Mouse (Mus musculus): ENCODE data around the gene Tekt2. TPM values are rescaled to one million over a fixed set of nuclear protein-coding genes. Genes with fewer than 3 reads are reported as not detected.

Tekt2 gene
- polyA plus RNA-seq, 1 experiment from 2014 or later: 10.0 TPM

DNA sequence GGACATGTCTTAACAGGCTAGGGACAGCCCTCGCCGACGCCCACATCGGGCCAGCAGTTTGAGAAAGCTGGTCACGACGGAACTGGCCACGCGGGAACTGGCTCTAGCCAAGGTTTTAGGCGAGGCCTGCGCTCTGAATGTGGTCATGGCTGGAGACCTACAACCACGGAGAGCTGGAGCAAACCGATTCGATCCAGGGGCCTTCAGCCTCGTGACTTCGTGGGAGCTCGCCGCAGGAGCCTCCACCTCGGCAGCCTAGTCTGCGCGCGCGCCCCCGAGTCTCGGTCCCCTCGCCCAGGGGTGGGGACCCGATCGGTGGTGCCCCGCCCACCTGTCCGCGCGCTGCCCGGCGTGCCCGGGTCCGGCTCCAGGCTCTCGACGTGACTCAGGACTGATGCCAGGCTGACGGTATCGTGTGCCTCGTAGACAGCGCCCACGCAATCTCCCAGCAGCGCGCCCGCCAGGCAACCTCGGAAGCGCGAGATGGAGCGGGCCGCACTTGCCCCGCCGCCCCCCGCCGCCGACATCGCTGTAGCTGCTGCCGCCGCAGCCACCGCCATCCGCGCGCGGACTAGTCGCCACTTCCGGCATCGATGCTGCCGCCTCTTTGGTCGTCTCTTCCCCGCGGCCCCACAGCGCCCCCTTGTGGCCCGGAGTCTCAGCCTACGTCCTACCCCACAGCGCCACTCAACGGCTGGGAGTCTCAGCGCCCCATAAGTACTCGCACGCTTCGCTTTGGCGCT lies 4.2 kb downstream of the Tekt2 start, which contains the start of gene Adprhl2:
Gene Adprhl2 (minus strand): TSS at position 593 of the 743 bp plus-strand sequence.
- Histone ChIP-seq H3K4me3 (peak within 1 kb of the TSS; percentile 81), H3K36me3 (ENCODE audit: poor library complexity, severe bottlenecking) (peaks cover 29% of the 10 kb centered on the region), H3K27me3 (peaks cover 26% of the 10 kb centered on the region), H3K27ac (peak within 1 kb of the TSS; percentile 81), H3K9ac (peak within 1 kb of the TSS; percentile 89), H3K4me2 (peak within 1 kb of the TSS; percentile 90), H3K9me3 (replicated peaks) (no peaks in the 10 kb centered on the region), H3K4me1 (peaks cover 31% of the 10 kb centered on the region)
- under 1% methylated on average over 78 of the region's 80 CpGs for WGBS
- peak; percentile 88 for ATAC-seq

DNA sequence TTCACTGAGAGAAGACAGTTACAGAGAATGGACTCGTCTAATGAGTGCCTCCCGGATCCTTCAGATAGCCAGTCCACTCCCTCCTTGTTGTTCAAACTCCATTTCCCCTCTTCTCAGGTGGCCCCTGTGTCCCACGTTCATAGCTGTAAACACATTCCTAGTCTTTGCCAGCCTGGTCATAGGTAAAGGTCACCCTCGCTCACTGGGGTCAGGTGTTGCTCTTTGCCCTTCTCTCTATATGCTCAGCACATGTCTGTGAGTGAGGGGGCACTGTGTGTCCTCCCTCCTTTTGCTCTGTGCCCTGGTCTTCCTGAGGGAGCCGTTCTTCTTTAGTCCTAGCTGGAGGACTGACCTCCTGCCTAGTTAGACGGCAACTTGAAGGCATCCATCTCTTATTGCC lies 5.7 kb downstream of the Tekt2 start:
- H3K36me3 ChIP-seq (ENCODE audit: poor library complexity, severe bottlenecking): peaks cover 44% of the 10 kb centered on the region
- peaks cover 22% of the 10 kb centered on the region for H3K4me1 ChIP-seq
- 93% methylated on average over 6 of the region's 6 CpGs for WGBS
- H3K9ac ChIP-seq: no peak overlapping the region; the same call in 1 of the 2 replicates
- H3K27ac ChIP-seq: no peak overlapping the region
- no peak for ATAC-seq
- H3K27me3 ChIP-seq: peaks cover 16% of the 10 kb centered on the region
- no peaks in the 10 kb centered on the region for H3K9me3 ChIP-seq (replicated peaks)
- no peak overlapping the region for H3K4me3 ChIP-seq
- peak overlapping the region; percentile 90; the same call in 1 of the 2 replicates for H3K4me2 ChIP-seq

DNA sequence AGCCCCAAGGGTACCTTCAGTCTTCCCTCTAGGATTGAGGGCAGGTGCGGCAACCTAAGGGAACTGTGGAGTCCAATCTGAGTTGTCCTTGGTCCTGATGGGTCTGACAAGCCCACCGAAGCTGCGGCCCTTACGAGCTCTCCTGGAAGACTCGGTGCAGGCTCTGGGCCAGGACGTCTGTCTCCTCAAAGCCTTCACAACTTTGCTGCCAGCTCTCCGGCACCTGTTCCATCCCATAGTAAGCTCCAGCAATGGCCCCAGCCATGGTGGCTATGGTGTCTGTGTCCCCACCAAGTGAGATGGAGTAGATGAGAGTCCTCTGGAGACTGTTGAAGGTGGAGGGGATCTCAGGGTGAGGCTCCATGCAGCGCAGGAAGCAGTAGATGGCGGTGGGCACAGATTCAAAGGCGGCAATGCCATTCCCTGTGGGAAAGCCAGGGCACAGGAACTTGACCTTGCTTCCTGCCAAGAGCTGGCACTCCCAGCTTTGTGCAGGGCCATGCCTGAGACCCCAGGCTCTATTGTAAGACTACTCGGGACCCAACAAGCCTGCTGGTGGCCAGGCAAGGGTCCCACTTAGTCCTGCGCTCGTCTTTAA lies 8.9 kb downstream of the Tekt2 start:
- WGBS: 93% methylated on average over 13 of the region's 13 CpGs
- Histone ChIP-seq H3K4me1 (peaks cover 16% of the 10 kb centered on the region), H3K36me3 (ENCODE audit: poor library complexity, severe bottlenecking) (peaks cover 48% of the 10 kb centered on the region), H3K27ac (no peak overlapping the region), H3K27me3 (no peaks in the 10 kb centered on the region), H3K9me3 (replicated peaks) (no peaks in the 10 kb centered on the region), H3K4me3 (no peak overlapping the region), H3K4me2 (no peak overlapping the region), H3K9ac (no peak overlapping the region)
- no peak for ATAC-seq

DNA sequence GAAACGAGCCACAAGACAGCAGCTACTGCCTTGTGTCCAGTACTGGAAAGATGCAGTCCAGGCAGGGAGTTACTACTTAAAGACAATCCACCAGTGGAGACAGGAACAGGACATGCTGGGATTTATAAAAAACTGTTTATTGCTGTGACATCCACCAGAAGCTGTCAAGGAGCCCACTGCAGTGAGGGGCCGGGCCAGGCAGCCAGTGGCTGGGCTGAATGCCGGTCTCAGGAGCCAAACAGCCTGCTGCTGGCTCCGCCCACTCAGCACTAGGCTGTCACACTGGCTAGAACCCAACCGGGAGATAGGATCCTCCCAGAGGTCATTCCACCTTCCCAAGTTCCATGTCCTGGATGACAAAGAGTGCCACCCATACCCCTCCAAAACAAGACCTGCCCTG lies 9.6 kb downstream of the Tekt2 start:
- Histone ChIP-seq H3K4me3 (no peak overlapping the region), H3K27me3 (no peaks in the 10 kb centered on the region), H3K9me3 (replicated peaks) (no peaks in the 10 kb centered on the region), H3K9ac (no peak overlapping the region), H3K4me2 (no peak overlapping the region), H3K27ac (no peak overlapping the region), H3K36me3 (ENCODE audit: poor library complexity, severe bottlenecking) (peaks cover 48% of the 10 kb centered on the region), H3K4me1 (peaks cover 14% of the 10 kb centered on the region)
- no peak for ATAC-seq
- WGBS: 50% methylated on average over 5 of the region's 5 CpGs

DNA sequence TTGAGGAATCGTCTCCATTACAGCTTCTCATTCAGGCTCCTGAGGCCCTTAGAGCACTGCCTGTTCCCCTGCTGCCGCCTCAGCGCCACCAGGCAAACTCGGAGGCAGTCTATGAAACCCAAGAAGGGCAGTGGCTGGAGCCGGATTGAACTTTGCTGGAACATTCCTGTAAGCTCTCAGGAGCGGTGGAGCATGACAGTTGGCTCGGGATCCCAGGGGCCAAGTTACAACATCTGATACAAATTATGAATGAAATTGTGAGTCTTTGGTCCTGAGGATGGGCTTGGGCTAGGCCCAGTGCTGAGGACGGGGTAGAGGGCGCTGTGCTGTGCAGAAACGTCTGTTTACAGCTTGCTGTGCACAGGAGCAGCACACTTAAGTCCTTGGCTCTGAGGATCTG lies 11.1 kb downstream of the Tekt2 start:
- no peaks in the 10 kb centered on the region for H3K27me3 ChIP-seq
- no peak for ATAC-seq
- peaks cover 48% of the 10 kb centered on the region for H3K36me3 ChIP-seq (ENCODE audit: poor library complexity, severe bottlenecking)
- peaks cover 3% of the 10 kb centered on the region for H3K4me1 ChIP-seq
- H3K4me3 ChIP-seq: no peak overlapping the region
- 56% methylated on average over 10 of the region's 10 CpGs for WGBS
- no peak overlapping the region for H3K4me2 ChIP-seq
- H3K9me3 ChIP-seq (replicated peaks): no peaks in the 10 kb centered on the region
- H3K27ac ChIP-seq: peak overlapping the region; percentile 25; the same call in 1 of the 2 replicates
- H3K9ac ChIP-seq: no peak overlapping the region

DNA sequence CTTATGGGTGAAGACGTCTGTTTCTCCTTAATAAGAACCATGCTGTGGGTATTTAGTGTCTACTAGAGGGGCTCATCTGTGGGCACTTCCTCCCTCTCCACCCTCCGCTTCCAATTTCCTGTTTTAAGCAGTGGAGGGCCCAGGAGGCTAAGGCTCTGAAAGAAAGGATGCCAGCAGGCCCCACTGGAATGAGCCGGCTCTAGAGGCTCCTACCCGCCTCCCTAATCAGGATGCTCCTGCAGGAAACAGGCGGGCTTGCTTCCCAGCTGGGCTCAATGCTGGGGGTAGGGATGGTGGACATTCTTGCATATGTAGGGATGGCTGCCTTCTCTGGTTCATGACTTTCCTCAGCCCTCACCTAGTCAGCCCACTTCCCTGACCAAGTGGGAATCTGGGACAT lies 12.3 kb downstream of the Tekt2 start:
- peaks cover 4% of the 10 kb centered on the region for H3K4me1 ChIP-seq
- peaks cover 38% of the 10 kb centered on the region for H3K36me3 ChIP-seq (ENCODE audit: poor library complexity, severe bottlenecking)
- H3K27ac ChIP-seq: no peak overlapping the region
- no peak overlapping the region for H3K9ac ChIP-seq
- no peak overlapping the region for H3K4me2 ChIP-seq
- no peak for ATAC-seq
- WGBS: 35% methylated on average over 5 of the region's 5 CpGs
- H3K27me3 ChIP-seq: peaks cover 6% of the 10 kb centered on the region; the same call in 1 of the 2 replicates
- H3K4me3 ChIP-seq: no peak overlapping the region
- no peaks in the 10 kb centered on the region for H3K9me3 ChIP-seq (replicated peaks)

DNA sequence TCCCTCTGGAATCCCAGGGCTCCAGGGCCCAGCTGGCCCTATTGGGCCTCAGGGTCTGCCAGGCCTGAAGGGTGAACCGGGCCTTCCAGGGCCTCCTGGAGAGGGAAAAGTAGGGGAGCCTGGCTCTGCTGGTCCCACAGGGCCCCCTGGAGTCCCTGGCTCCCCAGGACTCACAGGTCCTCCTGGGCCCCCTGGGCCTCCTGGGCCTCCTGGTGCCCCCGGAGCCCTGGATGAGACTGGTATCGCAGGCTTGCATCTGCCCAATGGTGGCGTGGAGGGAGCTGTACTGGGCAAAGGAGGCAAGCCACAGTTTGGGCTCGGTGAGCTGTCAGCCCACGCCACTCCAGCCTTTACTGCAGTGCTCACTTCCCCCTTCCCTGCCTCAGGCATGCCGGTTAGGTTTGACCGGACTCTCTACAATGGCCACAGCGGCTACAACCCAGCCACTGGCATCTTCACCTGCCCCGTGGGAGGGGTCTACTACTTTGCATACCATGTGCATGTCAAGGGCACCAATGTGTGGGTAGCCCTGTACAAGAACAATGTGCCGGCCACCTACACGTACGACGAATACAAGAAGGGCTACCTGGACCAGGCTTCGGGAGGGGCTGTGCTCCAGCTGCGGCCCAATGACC lies 13.8 kb downstream of the Tekt2 start:
- Histone ChIP-seq H3K9me3 (replicated peaks) (no peaks in the 10 kb centered on the region), H3K36me3 (ENCODE audit: poor library complexity, severe bottlenecking) (peaks cover 23% of the 10 kb centered on the region), H3K9ac (no peak overlapping the region), H3K4me2 (no peak overlapping the region), H3K4me3 (no peak overlapping the region), H3K4me1 (peaks cover 4% of the 10 kb centered on the region), H3K27me3 (peaks cover 6% of the 10 kb centered on the region; the same call in 1 of the 2 replicates), H3K27ac (no peak overlapping the region)
- WGBS: 89% methylated on average over 16 of the region's 16 CpGs
- no peak for ATAC-seq

DNA sequence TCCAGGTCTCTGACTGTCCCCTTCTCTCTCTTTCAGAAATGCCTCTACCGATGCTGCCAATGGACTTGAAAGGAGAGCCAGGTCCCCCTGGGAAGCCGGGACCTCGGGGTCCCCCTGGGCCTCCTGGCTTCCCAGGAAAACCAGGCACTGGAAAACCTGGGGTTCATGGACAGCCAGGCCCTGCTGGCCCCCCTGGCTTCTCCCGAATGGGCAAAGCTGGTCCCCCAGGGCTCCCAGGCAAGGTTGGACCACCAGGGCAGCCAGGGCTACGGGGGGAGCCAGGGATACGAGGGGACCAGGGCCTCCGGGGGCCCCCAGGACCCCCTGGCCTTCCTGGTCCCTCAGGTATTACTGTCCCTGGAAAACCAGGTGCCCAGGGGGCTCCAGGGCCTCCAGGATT lies 15.1 kb downstream of the Tekt2 start:
- 80% methylated on average over 7 of the region's 7 CpGs for WGBS

DNA sequence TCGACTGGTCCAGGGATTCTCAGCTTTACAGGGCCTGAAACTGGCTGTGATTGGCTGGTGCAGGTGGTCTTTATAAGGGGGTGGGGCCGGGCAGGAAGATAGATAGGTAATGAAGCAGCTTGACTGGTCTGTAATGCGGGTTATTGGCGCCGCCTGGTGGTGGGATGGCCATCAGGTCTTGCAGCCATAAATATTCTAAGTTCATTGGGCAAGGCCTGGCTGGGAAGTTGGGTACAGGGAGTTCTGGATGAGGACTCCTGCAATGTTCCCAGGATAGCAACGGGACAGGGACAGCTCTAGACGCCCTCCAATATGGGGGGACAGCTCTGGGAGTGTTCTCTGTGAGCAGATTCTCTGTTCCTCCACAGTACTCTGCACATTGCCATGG lies 15.6 kb downstream of the Tekt2 start:
- Histone ChIP-seq H3K27ac (no peak overlapping the region), H3K9ac (0 out of 2 replicates have a peak overlapping the region, but pooled peaks have one; percentile 37), H3K4me2 (peak overlapping the region; percentile 54), H3K36me3 (ENCODE audit: poor library complexity, severe bottlenecking) (peaks cover 5% of the 10 kb centered on the region), H3K4me3 (peak overlapping the region; percentile 24), H3K9me3 (replicated peaks) (peaks cover 8% of the 10 kb centered on the region; the same call in 1 of the 2 replicates), H3K4me1 (peaks cover 4% of the 10 kb centered on the region), H3K27me3 (peaks cover 6% of the 10 kb centered on the region; the same call in 1 of the 2 replicates)
- peak; percentile 85 for ATAC-seq
- 2% methylated on average over 7 of the region's 7 CpGs for WGBS

More for the DNA sequence above, 15.1 kb downstream of the Tekt2 start:
- Histone ChIP-seq H3K27ac (no peak overlapping the region), H3K36me3 (ENCODE audit: poor library complexity, severe bottlenecking) (peaks cover 10% of the 10 kb centered on the region), H3K4me3 (no peak overlapping the region), H3K9ac (no peak overlapping the region), H3K9me3 (replicated peaks) (peaks cover 8% of the 10 kb centered on the region; the same call in 1 of the 2 replicates), H3K4me2 (no peak overlapping the region), H3K4me1 (peaks cover 4% of the 10 kb centered on the region), H3K27me3 (peaks cover 6% of the 10 kb centered on the region; the same call in 1 of the 2 replicates)
- peak; percentile 22; the same call in 1 of the 2 replicates for ATAC-seq

DNA sequence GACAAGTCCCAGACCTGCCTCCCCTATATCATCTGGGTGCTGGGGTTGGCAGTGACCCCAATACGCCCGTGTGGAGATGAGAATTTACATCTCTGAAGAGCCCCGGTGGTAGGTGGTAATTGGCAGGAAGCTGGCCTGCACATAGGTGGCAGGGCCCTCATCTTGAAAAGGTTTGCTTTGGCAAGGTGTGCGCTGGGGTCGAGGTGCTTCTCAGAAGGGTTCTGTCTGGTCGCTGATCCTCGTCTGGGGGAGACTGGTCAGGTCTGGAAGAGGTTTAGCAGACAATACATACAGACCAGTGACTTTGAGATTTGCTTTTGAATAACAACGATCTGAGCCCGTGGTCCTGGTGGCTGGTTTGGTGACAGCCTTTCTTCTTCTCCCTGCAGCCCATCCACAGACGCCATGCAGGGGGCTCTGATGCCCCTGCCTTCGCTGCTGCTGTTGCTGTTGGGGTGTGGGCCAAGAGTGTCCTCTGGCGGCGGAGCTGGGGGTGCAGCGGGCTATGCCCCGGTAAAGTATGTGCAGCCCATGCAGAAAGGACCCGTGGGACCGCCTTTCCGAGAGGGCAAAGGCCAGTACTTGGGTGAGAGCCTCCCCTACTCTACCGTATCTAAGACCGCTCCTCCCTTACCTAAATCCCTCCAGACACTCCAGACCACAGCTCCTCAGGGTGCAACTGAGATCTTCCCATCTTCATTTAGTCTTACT lies 16.1 kb downstream of the Tekt2 start:
- Histone ChIP-seq H3K36me3 (ENCODE audit: poor library complexity, severe bottlenecking) (no peaks in the 10 kb centered on the region; the same call in 1 of the 2 replicates), H3K9ac (peak overlapping the region; percentile 37; the same call in 1 of the 2 replicates), H3K4me2 (peak overlapping the region; percentile 54), H3K4me3 (peak overlapping the region; percentile 24), H3K4me1 (peaks cover 4% of the 10 kb centered on the region), H3K9me3 (replicated peaks) (peaks cover 8% of the 10 kb centered on the region; the same call in 1 of the 2 replicates), H3K27ac (no peak overlapping the region), H3K27me3 (peaks cover 7% of the 10 kb centered on the region; the same call in 1 of the 2 replicates)
- 16% methylated on average over 20 of the region's 20 CpGs for WGBS
- peak; percentile 10; the same call in 1 of the 2 replicates for ATAC-seq

DNA sequence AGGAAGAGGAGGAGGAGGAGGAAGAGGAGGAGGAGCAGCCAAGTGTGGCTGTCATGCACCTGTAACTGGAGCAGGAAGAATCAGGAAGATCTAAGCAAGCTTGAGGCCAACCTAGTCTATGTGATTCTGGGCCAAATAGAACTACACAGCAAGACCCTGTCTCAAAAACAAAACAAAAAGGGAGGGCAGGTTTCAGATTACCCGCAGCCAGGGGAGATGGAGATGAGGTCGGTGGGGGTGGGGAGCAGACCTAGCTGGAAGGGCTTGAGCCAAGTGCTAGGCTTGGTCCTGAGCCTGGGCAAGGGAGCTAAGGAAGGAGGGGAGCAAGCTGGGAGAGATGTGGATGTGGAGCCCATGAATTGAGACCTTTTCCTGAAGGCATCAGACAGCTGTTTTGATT lies 18.7 kb downstream of the Tekt2 start:
- peaks cover 8% of the 10 kb centered on the region; the same call in 1 of the 2 replicates for H3K9me3 ChIP-seq (replicated peaks)
- WGBS: 10% methylated on average over 2 of the region's 2 CpGs
- no peak overlapping the region for H3K4me3 ChIP-seq
- ATAC-seq: no peak
- peaks cover 4% of the 10 kb centered on the region for H3K4me1 ChIP-seq
- no peak overlapping the region for H3K27ac ChIP-seq
- H3K9ac ChIP-seq: no peak overlapping the region
- H3K36me3 ChIP-seq (ENCODE audit: poor library complexity, severe bottlenecking): no peaks in the 10 kb centered on the region
- peaks cover 30% of the 10 kb centered on the region for H3K27me3 ChIP-seq
- no peak overlapping the region for H3K4me2 ChIP-seq
